ENCODE assay signal across 21 mouse cellular contexts in the genomic region with DNA sequence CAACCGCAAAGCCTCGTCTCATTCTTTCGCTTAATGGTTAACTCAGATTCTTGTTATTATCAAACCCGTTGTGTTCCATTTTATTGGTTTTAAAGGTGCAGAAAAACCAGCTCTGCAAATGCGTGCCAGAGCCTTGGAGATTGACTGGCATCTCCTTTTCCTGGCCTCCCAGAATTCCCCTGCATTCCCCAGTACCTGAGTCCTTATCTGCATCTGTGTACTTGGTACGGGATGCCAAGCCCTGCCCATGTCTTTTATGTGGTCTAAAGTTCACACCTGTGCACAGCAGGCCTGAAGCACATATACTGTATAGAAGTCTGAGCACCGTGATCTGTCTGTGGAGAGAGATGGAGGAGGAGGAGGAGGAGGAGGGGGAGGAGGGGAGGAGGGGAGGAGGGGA. TPM values are rescaled to one million over a fixed set of nuclear protein-coding genes. Genes with fewer than 3 reads are reported as not detected.
DNase-seq lines count a peak whose midpoint lies in the region; ATAC-seq and TF ChIP-seq lines count a peak whose summit lies in the region.
"Had no signal": no experiment of that assay in that cellular context is flagged by ENCODE, and none has a peak within 500 bp of the region (broad histone marks: within the 10 kb centered on the region; RNA-seq: fewer than 3 reads in every experiment).

No protein-coding gene starts in this region.

- DNase-seq in heart, embryonic 10.5 days (ENCODE audit: low spot score): peak; percentile 43
- peak; percentile 30 for DNase-seq in kidney, postnatal 0 days (ENCODE audit: low spot score)
- DNase-seq in hindbrain, postnatal 0 days (ENCODE audit: low spot score): no peak
- DNase-seq in cerebellum, adult 11 months: no peak
- DNase-seq: adrenal gland, postnatal 14 days; cerebellum, adult 9-10 months; gastrocnemius, postnatal 10 days; liver, embryonic 13.5 days; midbrain, embryonic 14.5 days; thymus, postnatal 4 days had no signal

- no peaks in the 10 kb centered on the region for H3K36me3 ChIP-seq in heart, embryonic 10.5 days
- no peaks in the 10 kb centered on the region for H3K36me3 ChIP-seq in heart, embryonic 12.5 days
- H3K36me3 ChIP-seq in intestine, embryonic 16.5 days (ENCODE audit: control insufficient read depth, insufficient read depth, low read length): no peaks in the 10 kb centered on the region
- no peaks in the 10 kb centered on the region for H3K36me3 ChIP-seq in kidney, postnatal 0 days (ENCODE audit: insufficient read depth, low read length)
- no peaks in the 10 kb centered on the region for H3K36me3 ChIP-seq in stomach, embryonic 14.5 days (ENCODE audit: control insufficient read depth, insufficient read depth, low read length)
- no peaks in the 10 kb centered on the region for H3K36me3 ChIP-seq in hindbrain, postnatal 0 days (ENCODE audit: insufficient read depth, low read length)
- H3K36me3 ChIP-seq: embryonic facial prominence, embryonic 13.5 days; hindbrain, embryonic 15.5 days; limb, embryonic 10.5 days; liver, embryonic 13.5 days had no signal

- no peaks in the 10 kb centered on the region for H3K9me3 ChIP-seq in heart, embryonic 10.5 days
- H3K9me3 ChIP-seq in heart, embryonic 12.5 days (replicated peaks): no peaks in the 10 kb centered on the region
- no peaks in the 10 kb centered on the region for H3K9me3 ChIP-seq in intestine, embryonic 16.5 days (ENCODE audit: control insufficient read depth, low read length)
- no peaks in the 10 kb centered on the region for H3K9me3 ChIP-seq in kidney, postnatal 0 days (replicated peaks; ENCODE audit: low read length)
- no peaks in the 10 kb centered on the region for H3K9me3 ChIP-seq in stomach, embryonic 14.5 days (ENCODE audit: control insufficient read depth, low read depth, low read length)
- no peaks in the 10 kb centered on the region for H3K9me3 ChIP-seq in hindbrain, postnatal 0 days (ENCODE audit: low read length)
- H3K9me3 ChIP-seq: embryonic facial prominence, embryonic 13.5 days; hindbrain, embryonic 15.5 days; limb, embryonic 10.5 days; liver, embryonic 13.5 days had no signal

- no peak overlapping the region for H3K4me3 ChIP-seq in heart, embryonic 10.5 days
- H3K4me3 ChIP-seq in heart, embryonic 12.5 days: no peak overlapping the region
- no peak overlapping the region for H3K4me3 ChIP-seq in intestine, embryonic 16.5 days (ENCODE audit: low read length)
- H3K4me3 ChIP-seq in kidney, postnatal 0 days (replicated peaks; ENCODE audit: low read depth, low read length): no peak overlapping the region
- no peak overlapping the region for H3K4me3 ChIP-seq in stomach, embryonic 14.5 days (ENCODE audit: low read depth, low read length)
- no peak overlapping the region for H3K4me3 ChIP-seq in hindbrain, postnatal 0 days (ENCODE audit: low read length)
- H3K4me3 ChIP-seq: embryonic facial prominence, embryonic 13.5 days; hindbrain, embryonic 15.5 days; left cerebral cortex, adult 2 months; limb, embryonic 10.5 days; liver, embryonic 13.5 days; myocyte had no signal

- 78% methylated on average over 7 of the region's 7 CpGs for WGBS in heart, embryonic 10.5 days
- 80% methylated on average over 7 of the region's 7 CpGs for WGBS in heart, embryonic 12.5 days
- 56% methylated on average over 7 of the region's 7 CpGs for WGBS in intestine, embryonic 16.5 days
- 56% methylated on average over 7 of the region's 7 CpGs for WGBS in kidney, postnatal 0 days
- 63% methylated on average over 6 of the region's 7 CpGs for WGBS in stomach, embryonic 14.5 days
- WGBS in hindbrain, postnatal 0 days: 87% methylated on average over 7 of the region's 7 CpGs

- no peak for TF ChIP-seq CTCF in kidney, postnatal 0 days (IDR thresholded peaks at IDR 0.05; ENCODE audit: low read depth)
- TF ChIP-seq CTCF in hindbrain, postnatal 0 days (IDR thresholded peaks at IDR 0.05; ENCODE audit: low read depth): no peak

- no peak overlapping the region for H3K27ac ChIP-seq in heart, embryonic 10.5 days
- H3K27ac ChIP-seq in heart, embryonic 12.5 days (ENCODE audit: poor library complexity, severe bottlenecking): no peak overlapping the region
- H3K27ac ChIP-seq in intestine, embryonic 16.5 days (ENCODE audit: low read length): peak overlapping the region; percentile 75; the same call in 1 of the 2 replicates
- 0 out of 2 replicates have a peak overlapping the region, but pooled peaks have one; percentile 13 for H3K27ac ChIP-seq in kidney, postnatal 0 days
- H3K27ac ChIP-seq in stomach, embryonic 14.5 days (ENCODE audit: low read length): no peak overlapping the region
- H3K27ac ChIP-seq in hindbrain, postnatal 0 days: no peak overlapping the region
- H3K27ac ChIP-seq: embryonic facial prominence, embryonic 13.5 days; hindbrain, embryonic 15.5 days; left cerebral cortex, adult 2 months; limb, embryonic 10.5 days; liver, embryonic 13.5 days had no signal

- H3K9ac ChIP-seq in heart, embryonic 12.5 days: no peak overlapping the region
- no peak overlapping the region for H3K9ac ChIP-seq in intestine, embryonic 16.5 days (ENCODE audit: low read depth, low read length)
- no peak overlapping the region for H3K9ac ChIP-seq in kidney, postnatal 0 days (ENCODE audit: low read depth, low read length)
- H3K9ac ChIP-seq in stomach, embryonic 14.5 days (replicated peaks; ENCODE audit: low read depth, low read length): no peak overlapping the region
- H3K9ac ChIP-seq in hindbrain, postnatal 0 days (replicated peaks; ENCODE audit: low read length): no peak overlapping the region
- H3K9ac ChIP-seq: embryonic facial prominence, embryonic 13.5 days; hindbrain, embryonic 15.5 days; liver, embryonic 13.5 days had no signal

- ATAC-seq in heart, embryonic 12.5 days (ENCODE audit: insufficient number of reproducible peaks, low FRiP score): no peak
- ATAC-seq in intestine, embryonic 16.5 days: peak; percentile 99
- peak; percentile 61; the same call in 1 of the 2 replicates for ATAC-seq in kidney, postnatal 0 days (replicated peaks; ENCODE audit: low FRiP score, low read depth)
- ATAC-seq in stomach, embryonic 14.5 days (ENCODE audit: insufficient number of reproducible peaks, insufficient read depth, low FRiP score, low read depth): peak; percentile 95
- ATAC-seq in hindbrain, postnatal 0 days: no peak
- ATAC-seq in cerebellum, adult (ENCODE audit: insufficient number of reproducible peaks, low FRiP score, low TSS enrichment): no peak

- no peaks in the 10 kb centered on the region for H3K4me1 ChIP-seq in heart, embryonic 10.5 days
- no peaks in the 10 kb centered on the region for H3K4me1 ChIP-seq in heart, embryonic 12.5 days (replicated peaks)
- no peaks in the 10 kb centered on the region for H3K4me1 ChIP-seq in intestine, embryonic 16.5 days (ENCODE audit: control insufficient read depth, insufficient read depth, low read length)
- no peaks in the 10 kb centered on the region for H3K4me1 ChIP-seq in kidney, postnatal 0 days (replicated peaks; ENCODE audit: insufficient read depth, low read length)
- H3K4me1 ChIP-seq in stomach, embryonic 14.5 days (ENCODE audit: control insufficient read depth, insufficient read depth, low read length): no peaks in the 10 kb centered on the region
- no peaks in the 10 kb centered on the region for H3K4me1 ChIP-seq in hindbrain, postnatal 0 days (ENCODE audit: insufficient read depth, low read length)
- H3K4me1 ChIP-seq: embryonic facial prominence, embryonic 13.5 days; hindbrain, embryonic 15.5 days; limb, embryonic 10.5 days; liver, embryonic 13.5 days had no signal

- H3K27me3 ChIP-seq in heart, embryonic 10.5 days (ENCODE audit: insufficient read depth, poor library complexity, severe bottlenecking): no peaks in the 10 kb centered on the region
- no peaks in the 10 kb centered on the region for H3K27me3 ChIP-seq in heart, embryonic 12.5 days (replicated peaks)
- no peaks in the 10 kb centered on the region for H3K27me3 ChIP-seq in intestine, embryonic 16.5 days (replicated peaks; ENCODE audit: control insufficient read depth, insufficient read depth, low read length)
- H3K27me3 ChIP-seq in kidney, postnatal 0 days (ENCODE audit: insufficient read depth, low read length): no peaks in the 10 kb centered on the region
- H3K27me3 ChIP-seq in stomach, embryonic 14.5 days (ENCODE audit: control insufficient read depth, insufficient read depth, low read length): no peaks in the 10 kb centered on the region
- H3K27me3 ChIP-seq in hindbrain, postnatal 0 days (ENCODE audit: insufficient read depth, low read length): no peaks in the 10 kb centered on the region
- H3K27me3 ChIP-seq: embryonic facial prominence, embryonic 13.5 days; hindbrain, embryonic 15.5 days; liver, embryonic 13.5 days had no signal

- no peak overlapping the region for H3K4me2 ChIP-seq in heart, embryonic 12.5 days
- no peak overlapping the region for H3K4me2 ChIP-seq in intestine, embryonic 16.5 days (ENCODE audit: low read depth, low read length)
- no peak overlapping the region for H3K4me2 ChIP-seq in kidney, postnatal 0 days (ENCODE audit: low read length)
- no peak overlapping the region for H3K4me2 ChIP-seq in stomach, embryonic 14.5 days (replicated peaks; ENCODE audit: low read depth, low read length)
- H3K4me2 ChIP-seq in hindbrain, postnatal 0 days (ENCODE audit: low read depth, low read length): no peak overlapping the region
- H3K4me2 ChIP-seq: embryonic facial prominence, embryonic 13.5 days; hindbrain, embryonic 15.5 days; liver, embryonic 13.5 days had no signal

RNA-seq across cellular contexts. Expression of a gene that starts 26.4 kb away (rescaled TPM):
- polyA plus RNA-seq in heart, embryonic 10.5 days (2016; fragmentation: Nextera tagmentation; extraction: Ambion mirVana): 0.07 TPM in 1 of 2 replicates, not detected in the other
- polyA plus RNA-seq in heart, embryonic 12.5 days (2016; fragmentation: Nextera tagmentation; extraction: Ambion mirVana): not detected in 2 replicates
- polyA plus RNA-seq in intestine, embryonic 16.5 days (2015; fragmentation: Nextera tagmentation; extraction: Ambion mirVana): 123 and 134 TPM in 2 replicates
- polyA plus RNA-seq in kidney, postnatal 0 days (2015; fragmentation: Nextera tagmentation; extraction: Ambion mirVana): 48.9 and 54.9 TPM in 2 replicates
- 10.3 and 16.0 TPM in 2 replicates for polyA plus RNA-seq in stomach, embryonic 14.5 days (2014; fragmentation: Nextera tagmentation; extraction: Ambion mirVana)
- total RNA-seq in hindbrain, postnatal 0 days (2014; rRNA removed): not detected in 2 replicates
- polyA plus RNA-seq in hindbrain, postnatal 0 days (2015; fragmentation: Nextera tagmentation; extraction: Ambion mirVana): 0.13 TPM in 1 of 2 replicates, not detected in the other
- total RNA-seq: left cerebral cortex, adult 2 months; megakaryocyte progenitor cell, adult 5-6 weeks; neutrophil, adult 5-6 weeks had no signal
- polyA plus RNA-seq: hindbrain, embryonic 15.5 days; limb, embryonic 10.5 days; liver, embryonic 13.5 days; myocyte had no signal

RNA-seq across cellular contexts. Expression of a gene that starts 51.9 kb away (rescaled TPM):
- polyA plus RNA-seq in heart, embryonic 10.5 days (2016; fragmentation: Nextera tagmentation; extraction: Ambion mirVana): 15.2 and 16.1 TPM in 2 replicates
- 16.8 and 16.9 TPM in 2 replicates for polyA plus RNA-seq in heart, embryonic 12.5 days (2016; fragmentation: Nextera tagmentation; extraction: Ambion mirVana)
- polyA plus RNA-seq in intestine, embryonic 16.5 days (2015; fragmentation: Nextera tagmentation; extraction: Ambion mirVana): 13.2 and 15.8 TPM in 2 replicates
- 14.4 and 18.2 TPM in 2 replicates for polyA plus RNA-seq in kidney, postnatal 0 days (2015; fragmentation: Nextera tagmentation; extraction: Ambion mirVana)
- polyA plus RNA-seq in stomach, embryonic 14.5 days (2014; fragmentation: Nextera tagmentation; extraction: Ambion mirVana): 34.5 and 38.2 TPM in 2 replicates
- 39.1 and 41.3 TPM in 2 replicates for total RNA-seq in hindbrain, postnatal 0 days (2014; rRNA removed)
- 23.2 and 24.1 TPM in 2 replicates for polyA plus RNA-seq in hindbrain, postnatal 0 days (2015; fragmentation: Nextera tagmentation; extraction: Ambion mirVana)

Comparison
In these comparisons a context has a peak if more than half of its experiments do, and no peak if none do; other contexts are left out.
1. DNase-seq: peak in heart, embryonic 10.5 days (single experiment) and kidney, postnatal 0 days (single experiment); none in hindbrain, postnatal 0 days (single experiment) and cerebellum, adult 11 months (single experiment).
2. H3K27ac ChIP-seq: peak in intestine, embryonic 16.5 days (single experiment) and kidney, postnatal 0 days (single experiment); none in heart, embryonic 10.5 days (single experiment), heart, embryonic 12.5 days (single experiment), stomach, embryonic 14.5 days (single experiment) and hindbrain, postnatal 0 days (single experiment).
3. ATAC-seq: peak in intestine, embryonic 16.5 days (single experiment), kidney, postnatal 0 days (single experiment) and stomach, embryonic 14.5 days (single experiment); none in heart, embryonic 12.5 days (single experiment), hindbrain, postnatal 0 days (single experiment) and cerebellum, adult (single experiment).
4. RNA of a gene that starts 26.4 kb away (polyA plus RNA-seq): 123 to 134 TPM in intestine, embryonic 16.5 days, 48.9 to 54.9 TPM in kidney, postnatal 0 days and 10.3 to 16.0 TPM in stomach, embryonic 14.5 days; 0.13 TPM in hindbrain, postnatal 0 days, 0.07 TPM in heart, embryonic 10.5 days and not detected in heart, embryonic 12.5 days; every median in the first group is over 10 times any median in the second.